Mouse (Mus musculus) hindlimb bud, embryonic 11.5 days (tissue): Measurements from ENCODE around the gene Irf4.

ENCODE experiments used
- DNase-seq: peaks from one replicate; pipeline ENCODE4 v3.0.0-alpha.2; 2012; ENCODE audit warnings: low read depth, low spot score; ENCODE audit errors: extremely low spot score

Gene Irf4

DNA sequence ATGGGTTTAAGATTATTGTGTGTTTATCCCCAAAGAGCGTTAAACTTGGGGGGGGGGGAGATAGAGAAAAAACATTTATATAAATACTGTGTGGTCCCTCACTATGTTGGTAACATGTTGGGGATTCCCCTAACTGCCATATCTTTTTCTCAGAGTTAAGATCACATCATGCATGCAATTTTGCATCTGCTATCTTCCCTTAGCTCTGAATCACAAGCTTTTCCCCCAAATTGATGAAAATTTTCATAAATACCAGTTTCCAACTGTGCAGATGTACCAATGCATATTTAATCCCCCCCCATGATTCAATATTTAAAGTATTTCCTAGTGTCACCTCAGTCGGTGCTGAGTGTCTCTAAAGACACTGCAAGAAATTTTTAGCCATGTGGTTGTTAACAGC lies 11.8 kb upstream of the Irf4 start:
- no peak for DNase-seq

DNA sequence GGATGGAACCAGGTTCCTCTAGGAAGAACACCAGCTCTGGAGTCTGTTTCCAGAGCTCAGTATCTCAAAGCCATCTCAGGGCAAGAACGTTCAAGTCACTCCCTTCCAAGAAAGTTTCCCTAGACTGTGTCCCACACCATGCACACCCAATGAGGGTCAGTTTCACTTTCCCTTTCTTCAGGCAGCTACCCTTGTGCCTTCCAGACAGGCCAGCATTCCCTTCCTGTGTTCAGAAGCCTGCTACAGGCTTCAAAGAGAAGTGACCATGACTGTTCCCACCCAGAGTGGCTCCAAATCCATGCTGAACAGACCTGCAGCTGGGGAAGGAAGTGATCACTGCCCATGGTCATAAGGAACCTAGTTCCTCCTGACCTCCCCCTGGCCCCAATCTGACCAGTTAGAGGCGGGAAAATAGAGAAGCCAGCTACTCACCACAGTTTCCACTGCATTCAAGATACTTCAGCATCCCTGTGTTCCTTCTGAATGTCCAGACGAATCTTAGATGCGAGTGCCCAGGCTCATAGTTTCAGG lies 10.7 kb upstream of the Irf4 start:
- no peak for DNase-seq

DNA sequence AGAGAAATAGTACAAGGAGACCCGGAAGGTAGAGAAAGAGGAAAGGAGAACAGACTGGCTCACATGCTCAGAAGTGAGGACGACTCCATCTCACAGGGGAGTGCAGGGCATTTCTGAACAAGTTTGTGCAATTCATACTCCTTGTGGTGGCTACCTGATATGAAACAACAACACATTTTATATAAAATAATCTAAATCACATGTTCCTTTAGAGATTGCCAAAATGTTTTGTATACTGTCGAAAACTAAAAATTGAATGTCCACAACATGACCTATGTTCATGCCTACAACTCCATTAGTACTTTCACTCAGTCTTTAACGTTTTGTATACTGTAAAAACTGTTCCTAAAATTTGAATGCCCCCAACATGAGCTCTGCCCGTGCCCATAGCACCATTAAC lies 7.9 kb upstream of the Irf4 start:
- no peak for DNase-seq

GRCm38 (mm10) chr13:30742411-30742970 lies 6.5 kb upstream of the Irf4 start:
- no peak for DNase-seq

DNA sequence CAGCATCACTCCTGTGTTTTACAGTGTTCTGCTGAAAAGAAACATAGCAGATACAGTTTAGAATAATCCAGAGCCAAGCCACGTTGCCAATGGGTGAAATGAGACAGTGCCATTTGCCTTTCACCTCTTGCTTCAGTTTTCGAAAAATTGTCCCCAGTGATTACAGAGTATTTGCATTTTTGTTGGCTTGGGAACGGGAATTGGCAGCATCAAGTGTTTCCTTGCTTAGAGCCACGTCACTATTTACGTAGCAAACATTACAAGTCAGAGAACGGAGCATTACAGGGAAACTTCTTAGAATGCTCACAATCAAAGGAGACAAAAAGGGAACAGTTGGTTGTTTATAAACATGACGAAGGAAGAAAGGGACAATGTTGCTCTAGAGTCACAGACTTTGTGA lies 3.9 kb upstream of the Irf4 start:
- no peak for DNase-seq

DNA sequence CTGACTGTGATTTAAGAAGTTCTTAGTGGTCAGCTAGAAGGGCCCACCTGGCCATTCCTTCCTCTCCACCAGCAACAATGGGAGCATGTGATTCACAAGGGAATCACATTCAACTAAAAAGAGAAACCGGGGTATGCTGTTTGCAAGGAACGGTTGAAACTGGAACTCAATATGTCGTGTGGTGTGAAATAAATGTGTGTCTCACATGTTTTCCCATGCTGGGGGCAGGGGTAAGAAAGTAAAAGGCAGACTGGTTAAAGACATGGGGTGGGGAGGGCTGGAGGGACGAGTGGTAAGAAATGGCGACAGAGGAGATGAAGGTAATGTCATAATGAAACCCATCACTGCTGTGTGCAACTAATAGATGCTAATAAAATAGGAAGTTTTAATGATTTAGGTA lies 2.0 kb upstream of the Irf4 start:
- DNase-seq = no peak

GRCm38 (mm10) chr13:30747504-30747903 lies 1.5 kb upstream of the Irf4 start:
- DNase-seq = no peak

- no peak for DNase-seq
Measured at GRCm38 (mm10) chr13:30748321-30748720, 705 bp upstream of the Irf4 start.

DNA sequence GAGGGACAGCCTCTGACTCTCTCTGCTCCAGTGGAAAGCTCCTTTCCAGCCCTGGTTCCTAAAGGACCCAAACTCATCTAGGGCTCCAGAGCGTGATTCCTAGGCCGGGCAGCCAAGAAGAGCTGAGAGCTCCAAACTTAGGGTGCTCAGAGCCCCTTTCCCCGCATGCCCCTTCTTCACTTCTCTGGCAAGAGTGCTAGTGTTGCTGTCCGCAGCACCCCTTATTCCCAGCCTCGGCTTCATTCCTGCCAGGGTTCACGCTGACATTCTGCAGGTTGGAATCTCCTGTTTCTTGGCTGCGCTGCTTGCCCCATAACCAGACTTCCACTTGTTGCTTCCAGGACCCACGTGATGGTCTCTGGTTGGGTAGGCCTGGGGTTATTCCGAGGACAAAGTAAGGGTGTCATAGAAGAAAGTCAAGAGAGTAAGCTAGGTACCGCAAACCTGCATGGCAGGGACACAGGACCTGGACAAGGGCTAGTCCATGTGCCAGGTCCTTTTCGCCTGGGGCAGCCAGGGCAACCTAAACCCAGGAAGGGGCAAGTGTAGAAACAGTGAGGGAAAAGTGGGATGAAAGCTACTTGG lies 623 bp downstream of the Irf4 start:
- no peak for DNase-seq

DNA sequence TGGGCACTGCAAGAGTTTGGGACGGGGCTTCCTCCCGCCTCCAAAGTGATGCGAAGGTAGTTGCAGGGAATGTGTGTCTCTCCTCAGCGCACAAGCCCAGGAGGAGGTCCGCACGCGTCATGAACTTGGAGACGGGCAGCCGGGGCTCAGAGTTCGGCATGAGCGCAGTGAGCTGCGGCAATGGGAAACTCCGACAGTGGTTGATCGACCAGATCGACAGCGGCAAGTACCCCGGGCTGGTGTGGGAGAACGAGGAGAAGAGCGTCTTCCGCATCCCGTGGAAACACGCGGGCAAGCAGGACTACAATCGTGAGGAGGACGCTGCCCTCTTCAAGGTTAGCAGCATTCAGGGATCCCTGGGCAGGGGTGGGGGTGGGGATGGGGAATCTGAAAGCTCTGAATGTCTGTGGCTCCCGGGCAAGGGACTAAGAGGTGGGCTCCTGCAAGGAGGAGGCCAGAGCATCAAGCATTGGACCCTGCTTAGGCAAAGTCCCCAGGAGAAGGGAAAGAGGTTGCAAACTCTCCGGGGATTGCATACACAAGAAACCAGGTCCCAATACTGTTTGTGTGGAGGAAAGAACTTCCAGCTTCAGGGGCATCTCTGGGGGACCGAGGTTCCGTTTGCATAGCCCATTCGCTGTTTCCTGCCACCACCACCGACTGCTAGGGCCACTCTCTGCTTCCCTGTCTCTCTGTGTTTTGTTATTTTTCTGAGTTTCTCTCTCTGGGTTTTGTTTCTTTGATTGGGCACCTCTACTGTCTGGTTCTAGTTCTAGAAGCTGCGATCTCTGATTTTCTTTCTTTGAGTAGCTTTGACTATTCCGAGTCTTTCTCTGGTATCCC lies 1.7 kb downstream of the Irf4 start:
- DNase-seq = no peak

- no peak for DNase-seq
Measured at GRCm38 (mm10) chr13:30751304-30751580, 2.2 kb downstream of the Irf4 start.

GRCm38 (mm10) chr13:30752581-30753187 lies 3.7 kb downstream of the Irf4 start:
- DNase-seq = no peak

DNA sequence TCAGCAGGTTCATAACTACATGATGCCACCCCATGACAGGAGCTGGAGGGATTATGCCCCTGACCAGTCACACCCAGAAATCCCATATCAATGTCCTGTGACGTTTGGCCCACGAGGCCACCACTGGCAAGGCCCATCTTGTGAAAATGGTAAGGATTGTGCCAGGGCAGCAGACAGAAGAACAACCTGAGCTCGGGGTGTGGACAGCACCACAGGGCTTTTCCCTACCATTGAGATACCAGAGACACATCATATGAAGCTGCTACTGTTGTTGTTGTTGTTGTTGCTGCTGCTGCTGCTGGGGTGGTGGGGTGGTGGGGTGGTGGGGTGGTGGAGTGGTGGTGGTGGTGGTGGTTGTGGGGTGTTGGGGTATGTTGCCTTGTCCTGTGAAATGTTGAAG lies 4.4 kb downstream of the Irf4 start:
- DNase-seq = no peak

- DNase-seq = no peak
Measured at GRCm38 (mm10) chr13:30754066-30754465, 5.0 kb downstream of the Irf4 start.

GRCm38 (mm10) chr13:30754825-30755476 lies 5.9 kb downstream of the Irf4 start:
- DNase-seq = no peak

GRCm38 (mm10) chr13:30755577-30755976 lies 6.6 kb downstream of the Irf4 start:
- DNase-seq = no peak

DNA sequence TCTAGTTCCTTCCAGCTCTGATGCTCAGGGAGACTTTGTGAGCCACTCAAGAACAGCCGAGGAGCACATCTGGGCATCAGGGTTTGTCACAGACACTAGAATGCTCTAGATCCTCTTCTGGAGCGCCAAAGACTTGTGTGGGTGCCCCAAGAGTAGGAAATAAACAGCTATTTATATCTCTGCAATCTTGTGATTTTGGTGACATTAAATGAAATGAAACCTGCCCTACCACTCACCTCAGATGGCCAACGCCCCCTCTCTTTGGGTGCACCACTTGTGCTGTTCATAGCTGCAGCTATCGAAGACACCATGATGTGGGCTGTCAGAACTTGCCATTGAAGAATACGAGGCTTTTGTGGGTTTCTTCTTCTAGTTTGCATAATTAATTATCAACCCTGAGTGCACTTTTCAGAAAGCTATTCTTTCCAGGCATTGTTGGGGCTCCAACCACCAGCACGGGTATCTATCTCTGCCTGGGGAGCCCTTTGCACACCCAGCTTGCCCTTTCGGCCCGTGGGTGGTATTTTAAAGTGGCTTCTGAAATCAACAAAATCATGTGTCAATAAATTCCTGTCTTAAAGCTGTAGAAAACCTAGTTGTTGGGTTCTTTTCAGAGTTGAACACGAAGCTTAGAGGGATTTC lies 7.1 kb downstream of the Irf4 start:
- DNase-seq = no peak

DNA sequence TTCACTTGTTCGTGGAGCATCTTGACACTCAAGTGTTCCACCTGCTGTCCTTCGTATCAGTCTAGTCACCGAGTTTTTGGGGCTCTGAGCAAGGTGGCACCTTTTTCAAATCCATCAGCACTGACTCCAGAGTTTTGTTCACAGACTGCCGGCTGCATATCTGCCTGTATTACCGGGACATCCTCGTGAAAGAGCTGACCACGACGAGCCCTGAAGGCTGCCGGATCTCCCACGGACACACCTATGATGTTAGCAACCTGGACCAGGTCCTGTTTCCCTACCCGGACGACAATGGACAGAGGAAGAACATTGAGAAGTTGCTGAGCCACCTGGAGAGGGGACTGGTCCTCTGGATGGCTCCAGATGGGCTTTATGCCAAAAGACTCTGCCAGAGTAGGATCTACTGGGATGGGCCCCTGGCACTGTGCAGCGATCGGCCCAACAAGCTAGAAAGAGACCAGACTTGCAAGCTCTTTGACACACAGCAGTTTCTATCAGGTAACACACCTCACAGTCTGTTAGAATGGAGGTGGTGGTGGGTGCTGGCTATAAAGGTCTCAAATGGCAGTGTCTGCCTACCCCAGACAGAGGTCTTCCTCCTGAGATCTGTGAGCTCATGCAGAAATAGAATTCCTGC lies 8.4 kb downstream of the Irf4 start:
- DNase-seq = no peak

DNA sequence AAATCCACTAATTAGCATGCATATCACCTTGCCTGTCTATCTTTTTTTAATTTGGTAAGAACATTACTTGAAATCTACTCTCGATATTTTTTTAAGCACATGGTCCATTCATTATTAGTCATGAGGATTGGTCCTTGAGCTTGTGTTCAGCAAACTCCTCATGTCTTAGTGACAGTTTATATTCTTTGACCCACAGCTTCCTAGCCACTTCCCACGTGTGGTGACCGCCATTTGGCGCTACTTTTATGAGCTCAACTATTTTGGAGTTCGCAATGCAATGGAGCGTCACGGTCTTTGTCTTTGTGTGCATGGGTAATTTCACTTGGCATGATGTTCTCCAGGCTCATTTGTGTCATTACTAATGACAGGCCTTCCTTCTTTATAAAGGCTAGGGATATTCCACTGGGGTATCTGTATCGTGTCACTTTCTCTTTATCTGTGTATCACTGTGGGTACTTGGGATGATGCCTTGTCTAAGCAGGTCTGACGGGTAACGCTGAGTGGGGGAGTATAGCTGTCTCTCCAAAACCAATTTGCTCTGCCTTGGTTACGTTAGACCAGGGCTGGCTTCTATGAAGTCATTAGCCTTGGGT lies 9.9 kb downstream of the Irf4 start:
- no peak for DNase-seq
